Mouse (Mus musculus) cerebellum, adult 2 months (tissue): ENCODE data around the gene Fbn1. TPM values are rescaled to one million over a fixed set of nuclear protein-coding genes. Genes with fewer than 3 reads are reported as not detected.
"Not testable (repeated sequence)": the region's sequence is repeated elsewhere in the genome, so short reads cannot be mapped to it uniquely, and the experiment has no call there.

Experiments used
- DNase-seq, 2 experiments: peaks; one replicate each; pipeline ENCODE4 v3.0.0; 2021
- H3K27ac ChIP-seq: fragments of 200-500 bp; 2 replicates; pipeline ENCODE4 v1.5.1; 2012; ENCODE audit warnings: low read length, control low read depth, inconsistent platforms; ENCODE audit not compliant: insufficient read depth
- H3K27me3 ChIP-seq: fragments of 200-500 bp; 2 replicates; pipeline ENCODE4 v1.6.1; 2012; ENCODE audit warnings: inconsistent platforms, mild to moderate bottlenecking, low read length, moderate library complexity; ENCODE audit not compliant: control insufficient read depth, insufficient read depth
- H3K4me1 ChIP-seq: fragments of 200-500 bp; 2 replicates; pipeline ENCODE4 v1.6.1; 2011; ENCODE audit warnings: low read length; ENCODE audit not compliant: control insufficient read depth, insufficient read depth
- H3K4me3 ChIP-seq: fragments of 200-500 bp; replicated peaks from 2 replicates; pipeline ENCODE3; 2011; ENCODE audit warnings: mild to moderate bottlenecking, low read depth, low read length, control low read depth; ENCODE audit not compliant: insufficient read depth
- CTCF ChIP-seq: fragments of 200-500 bp; IDR thresholded peaks from 2 replicates; pipeline ENCODE4 v1.5.1; 2011; ENCODE audit warnings: low read depth, mild to moderate bottlenecking, control low read depth, low read length, moderate library complexity, borderline replicate concordance; ENCODE audit not compliant: insufficient read depth
- POLR2A ChIP-seq: fragments of 200-500 bp; IDR thresholded peaks from 2 replicates; pipeline ENCODE4 v1.6.1; 2011; ENCODE audit warnings: low read length, control low read depth, borderline replicate concordance; ENCODE audit not compliant: insufficient read depth
- WGBS: fragments of 180-500 bp; shearing (Covaris S2); methylation state at CpG from one replicate; pipeline ENCODE4 v1.1.7; 2018; 5-methylcytosine and 5-hydroxymethylcytosine counted together
- polyA plus RNA-seq: library from polyadenylated mRNA; depleted of rRNA; stranded (reverse); fragments of >200 nt; gene quantifications from 2 replicates; pipeline ENCODE4 v1.2.3, GENCODE M21; 2012

Fbn1 gene
- polyA plus RNA-seq, 1 experiment, result 1.2 TPM

DNA sequence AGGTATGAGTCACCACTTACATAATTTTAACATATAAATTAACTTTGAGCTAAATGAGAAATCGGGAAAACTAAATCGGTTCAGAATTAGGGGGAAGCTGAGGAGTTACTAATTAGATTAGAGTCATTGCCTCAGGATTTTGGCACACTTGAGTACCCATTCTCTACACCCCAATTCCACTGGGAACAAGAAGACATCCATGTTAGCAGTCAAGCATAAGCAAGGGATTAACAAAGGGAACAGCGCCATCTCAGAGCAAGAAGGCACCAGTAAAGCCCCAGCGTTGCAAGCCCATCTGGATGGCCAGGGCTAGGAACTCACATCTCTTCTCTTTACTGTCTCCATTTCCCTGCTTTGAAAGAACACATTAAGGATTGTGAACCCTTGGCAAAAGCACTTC, 222.0 kb downstream of the Fbn1 start:
- TF ChIP-seq POLR2A (no peak), CTCF (no peak)
- H3K27ac ChIP-seq, result no peak overlapping the region
- WGBS, result 14% methylated on average over 4 of the region's 4 CpGs
- DNase-seq, result no peak
- no peaks in the 10 kb centered on the region for H3K27me3 ChIP-seq
- H3K4me1 ChIP-seq, result no peaks in the 10 kb centered on the region
- no peak overlapping the region for H3K4me3 ChIP-seq

DNA sequence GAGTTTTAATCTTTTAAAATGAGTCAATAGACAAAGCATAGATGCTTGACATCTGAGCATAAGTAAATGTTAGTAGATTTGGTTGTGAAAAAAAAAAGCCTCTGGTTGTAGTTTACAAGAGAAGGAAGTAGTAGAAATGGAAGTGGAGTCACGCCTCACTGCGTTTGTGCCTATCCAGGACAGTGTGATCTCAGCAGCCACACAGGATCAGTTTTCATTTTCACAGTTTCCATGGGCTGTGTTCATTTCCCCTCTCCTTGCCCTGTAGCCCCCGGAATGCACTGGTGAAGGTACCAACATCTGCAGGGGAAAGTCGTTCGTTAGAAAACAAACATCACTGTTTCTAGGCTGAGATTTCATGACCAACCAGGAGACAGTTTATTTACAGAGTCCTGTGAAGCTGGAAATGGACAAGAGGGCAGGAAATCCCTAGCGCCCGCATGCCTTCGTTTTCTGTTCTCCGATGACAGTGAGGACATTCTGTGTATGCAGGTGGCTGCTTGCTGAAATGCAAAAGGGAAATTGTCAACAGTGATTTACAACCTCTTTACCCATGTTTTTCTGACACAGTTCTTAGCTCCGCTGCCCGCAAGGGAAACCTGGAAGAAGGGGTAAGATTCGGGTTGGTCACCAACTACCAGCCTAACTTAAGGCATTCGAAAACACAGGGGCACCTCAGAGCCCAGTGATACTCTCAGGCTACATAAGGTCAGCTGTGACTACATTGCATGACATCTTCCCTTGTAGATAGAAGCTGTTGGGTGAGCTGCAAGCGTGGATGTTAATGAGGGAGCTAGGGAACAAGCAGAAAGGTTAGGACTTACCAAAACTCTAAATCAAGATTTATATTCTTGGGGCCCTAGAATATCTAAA, 225.2 kb downstream of the Fbn1 start:
- Histone ChIP-seq H3K27me3 (no peaks in the 10 kb centered on the region), H3K4me3 (no peak overlapping the region), H3K27ac (no peak overlapping the region), H3K4me1 (no peaks in the 10 kb centered on the region)
- DNase-seq, result no peak
- WGBS, result 86% methylated on average over 14 of the region's 14 CpGs
- TF ChIP-seq CTCF, result no peak
- no peak for TF ChIP-seq POLR2A

DNA sequence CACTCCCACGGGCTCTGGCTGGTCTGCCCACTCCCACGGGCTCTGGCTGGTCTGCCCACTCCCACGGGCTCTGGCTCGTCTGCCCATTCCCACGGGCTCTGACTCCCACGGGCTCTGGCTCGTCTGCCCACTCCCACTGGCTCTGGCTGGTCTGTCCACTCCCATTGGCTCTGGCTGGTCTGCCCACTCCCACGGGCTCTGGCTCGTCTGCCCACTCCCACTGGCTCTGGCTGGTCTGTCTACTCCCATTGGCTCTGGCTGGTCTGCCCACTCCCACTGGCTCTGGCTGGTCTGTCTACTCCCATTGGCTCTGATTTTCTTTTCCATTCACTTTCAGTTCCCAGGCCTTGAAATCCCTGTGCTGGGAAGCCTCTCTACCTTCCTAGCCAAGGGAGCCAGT, 227.8 kb downstream of the Fbn1 start:
- H3K27ac ChIP-seq, H3K4me1 ChIP-seq, H3K4me3 ChIP-seq, DNase-seq, H3K27me3 ChIP-seq: not testable (repeated sequence)
- WGBS, result 26% methylated on average over 9 of the region's 9 CpGs

DNA sequence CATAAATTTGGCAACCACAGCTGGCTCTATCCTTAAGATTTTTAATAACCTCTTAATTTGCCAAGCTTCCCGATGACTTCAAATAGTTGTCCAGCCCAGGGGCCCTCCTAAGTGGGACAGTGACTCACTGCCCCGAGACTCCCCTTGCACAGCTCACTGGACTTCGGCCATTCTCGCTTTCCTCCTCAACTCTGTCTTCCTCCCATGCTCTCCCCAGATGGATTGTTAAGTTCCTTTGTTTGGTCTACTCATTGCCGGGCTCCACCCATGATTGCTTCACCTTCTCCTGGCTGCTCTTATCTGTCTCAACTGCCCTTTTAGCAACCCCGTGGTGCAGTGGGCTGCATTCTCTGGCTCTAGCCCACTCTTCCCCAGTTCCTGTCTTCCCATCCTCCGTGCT, 229.3 kb downstream of the Fbn1 start:
- Histone ChIP-seq H3K4me1 (no peaks in the 10 kb centered on the region), H3K27me3 (no peaks in the 10 kb centered on the region), H3K4me3 (no peak overlapping the region), H3K27ac (no peak overlapping the region)
- 55% methylated on average over 7 of the region's 7 CpGs for WGBS
- TF ChIP-seq CTCF, result no peak
- TF ChIP-seq POLR2A, result no peak
- DNase-seq, result no peak

DNA sequence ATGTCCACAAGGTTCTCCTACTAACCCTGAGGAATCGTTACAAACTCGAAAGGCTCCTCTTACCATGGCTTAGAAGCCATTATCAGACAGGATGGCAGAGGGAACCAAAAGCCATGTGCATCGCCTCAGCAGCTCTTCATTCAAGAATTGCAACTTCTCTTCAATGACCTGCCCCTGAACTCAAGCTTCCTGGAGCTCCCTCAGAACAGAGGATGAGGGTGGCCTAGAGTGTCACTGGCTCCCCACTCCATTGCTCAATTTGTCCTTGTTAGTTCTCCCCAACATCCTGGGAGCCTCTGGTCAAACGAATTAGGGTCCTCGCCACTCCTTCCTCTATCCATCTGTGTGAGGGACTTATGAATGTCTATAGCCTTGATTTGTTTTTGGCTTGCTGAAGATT, 231.1 kb downstream of the Fbn1 start:
- H3K27me3 ChIP-seq, result no peaks in the 10 kb centered on the region
- TF ChIP-seq CTCF, result no peak
- no peak for TF ChIP-seq POLR2A
- H3K4me3 ChIP-seq, result no peak overlapping the region
- H3K27ac ChIP-seq, result no peak overlapping the region
- no peak for DNase-seq
- H3K4me1 ChIP-seq, result no peaks in the 10 kb centered on the region
- WGBS, result 94% methylated on average over 5 of the region's 5 CpGs

DNA sequence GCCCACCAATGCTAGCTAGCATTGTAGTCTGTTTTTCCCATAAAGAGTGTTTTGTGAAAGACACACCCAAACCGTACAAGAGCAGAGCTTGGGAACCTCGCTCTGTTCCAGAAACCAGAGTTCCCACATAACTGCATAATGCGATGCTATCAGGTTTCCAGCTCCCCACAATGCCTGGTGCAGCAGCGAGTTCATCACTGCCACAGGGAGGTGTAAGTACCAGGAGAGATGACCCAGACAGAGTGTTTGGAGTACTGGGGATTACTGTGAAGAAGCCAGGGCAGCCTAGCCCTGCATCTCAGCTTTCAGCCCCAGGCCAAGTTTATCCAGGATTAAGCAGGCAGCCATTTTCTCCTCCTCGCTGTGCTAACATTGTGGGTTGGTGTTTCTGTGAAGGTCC, 232.2 kb downstream of the Fbn1 start:
- Histone ChIP-seq H3K27me3 (no peaks in the 10 kb centered on the region), H3K27ac (no peak overlapping the region), H3K4me1 (no peaks in the 10 kb centered on the region), H3K4me3 (no peak overlapping the region)
- DNase-seq, result no peak
- TF ChIP-seq CTCF, result no peak
- no peak for TF ChIP-seq POLR2A
- WGBS, result 75% methylated on average over 5 of the region's 5 CpGs

DNA sequence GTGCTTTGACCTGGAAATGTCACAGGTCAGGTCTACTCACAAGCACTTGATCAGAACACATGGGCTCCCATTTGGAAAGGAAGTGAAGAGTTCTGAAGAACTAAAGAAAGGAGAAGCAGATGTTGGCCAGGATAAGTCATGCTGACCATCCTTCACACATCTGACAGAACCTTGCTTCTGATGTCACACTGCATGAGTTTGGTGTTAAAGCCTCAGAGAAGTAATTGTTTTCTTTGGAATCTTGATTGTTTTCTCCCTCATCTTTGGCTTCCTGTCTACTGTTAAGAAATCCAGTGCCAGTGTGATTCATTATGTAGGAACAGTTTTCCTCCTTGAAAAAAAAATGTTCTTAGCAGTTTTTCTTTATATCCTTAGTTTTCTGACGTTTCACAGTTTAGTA, 238.9 kb downstream of the Fbn1 start:
- Histone ChIP-seq H3K27ac (no peak overlapping the region), H3K4me3 (no peak overlapping the region), H3K27me3 (no peaks in the 10 kb centered on the region), H3K4me1 (no peaks in the 10 kb centered on the region)
- TF ChIP-seq CTCF (no peak), POLR2A (no peak)
- DNase-seq, result no peak
- WGBS, result 85% methylated on average over 1 of the region's 1 CpGs

DNA sequence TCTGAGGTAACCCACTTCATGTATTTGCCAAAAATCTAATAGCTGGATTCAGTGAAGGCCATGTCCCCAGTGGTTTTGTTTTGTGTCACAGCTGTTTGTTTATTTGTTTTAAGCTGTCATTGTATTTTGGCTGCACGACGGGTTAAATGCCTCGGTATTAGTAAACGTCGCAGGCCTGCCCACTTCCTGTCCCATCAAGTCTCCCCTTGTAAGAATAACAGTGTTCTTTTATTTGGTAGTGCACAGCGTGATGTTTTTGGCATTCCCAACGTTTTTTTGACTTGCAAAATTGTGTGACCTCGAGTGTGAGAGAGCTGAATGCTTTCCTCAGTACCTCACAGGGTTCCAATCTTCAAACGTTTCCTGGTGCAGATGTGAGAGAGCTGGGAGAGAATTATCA, 244.0 kb downstream of the Fbn1 start:
- WGBS, result 26% methylated on average over 9 of the region's 9 CpGs
- Histone ChIP-seq H3K4me3 (no peak overlapping the region), H3K4me1 (no peaks in the 10 kb centered on the region), H3K27me3 (no peaks in the 10 kb centered on the region), H3K27ac (no peak overlapping the region)
- TF ChIP-seq CTCF (no peak), POLR2A (no peak)
- DNase-seq, result no peak
